Mouse (Mus musculus): Measurements from ENCODE around the gene Fchsd2. TPM values are rescaled to one million over a fixed set of nuclear protein-coding genes. Genes with fewer than 3 reads are reported as not detected.

The Fchsd2 gene
- polyA plus RNA-seq, 1 experiment from 2014 or later: 33.1 TPM

- Histone ChIP-seq H3K4me1 (ENCODE audit: control insufficient read depth, insufficient read depth, low read length) (peaks cover 6% of the 10 kb centered on the region; the same call in 1 of the 2 replicates), H3K9me3 (ENCODE audit: control insufficient read depth, low read depth, low read length) (no peaks in the 10 kb centered on the region), H3K36me3 (ENCODE audit: control insufficient read depth, insufficient read depth, low read length) (no peaks in the 10 kb centered on the region), H3K27ac (ENCODE audit: low read length) (peak within 1 kb of the TSS; percentile 66; the same call in 1 of the 2 replicates), H3K4me2 (replicated peaks; ENCODE audit: low read depth, low read length) (peak within 1 kb of the TSS; percentile 92), H3K9ac (replicated peaks; ENCODE audit: low read depth, low read length) (peak within 1 kb of the TSS; percentile 53), H3K27me3 (ENCODE audit: control insufficient read depth, insufficient read depth, low read length) (no peaks in the 10 kb centered on the region), H3K4me3 (ENCODE audit: low read depth, low read length) (peak within 1 kb of the TSS; percentile 74)
- WGBS: under 1% methylated on average over 39 of the region's 39 CpGs
- peak; percentile 97 for ATAC-seq (ENCODE audit: insufficient number of reproducible peaks, insufficient read depth, low FRiP score, low read depth)
Measured at GRCm38 (mm10) chr7:101301881-101302456, 209.3 kb downstream of the Fchsd2 start, which contains the start of gene Atg16l2. TSS of gene Atg16l2 (minus strand) at chr7:101302251.

- H3K9ac ChIP-seq (replicated peaks; ENCODE audit: low read depth, low read length): no peak overlapping the region
- WGBS: 28% methylated on average over 7 of the region's 7 CpGs
- peaks cover 5% of the 10 kb centered on the region; the same call in 1 of the 2 replicates for H3K4me1 ChIP-seq (ENCODE audit: control insufficient read depth, insufficient read depth, low read length)
- H3K4me2 ChIP-seq (replicated peaks; ENCODE audit: low read depth, low read length): peak overlapping the region; percentile 92
- H3K4me3 ChIP-seq (ENCODE audit: low read depth, low read length): peak overlapping the region; percentile 74
- H3K36me3 ChIP-seq (ENCODE audit: control insufficient read depth, insufficient read depth, low read length): no peaks in the 10 kb centered on the region
- no peaks in the 10 kb centered on the region for H3K9me3 ChIP-seq (ENCODE audit: control insufficient read depth, low read depth, low read length)
- no peak for ATAC-seq (ENCODE audit: insufficient number of reproducible peaks, insufficient read depth, low FRiP score, low read depth)
- peak overlapping the region; percentile 35; the same call in 1 of the 2 replicates for H3K27ac ChIP-seq (ENCODE audit: low read length)
- H3K27me3 ChIP-seq (ENCODE audit: control insufficient read depth, insufficient read depth, low read length): no peaks in the 10 kb centered on the region
Measured at GRCm38 (mm10) chr7:101302691-101303090, 210.0 kb downstream of the Fchsd2 start.

GRCm38 (mm10) chr7:101306841-101307240 lies 214.2 kb downstream of the Fchsd2 start:
- 32% methylated on average over 2 of the region's 2 CpGs for WGBS
- no peaks in the 10 kb centered on the region for H3K27me3 ChIP-seq (ENCODE audit: control insufficient read depth, insufficient read depth, low read length)
- no peak for ATAC-seq (ENCODE audit: insufficient number of reproducible peaks, insufficient read depth, low FRiP score, low read depth)

GRCm38 (mm10) chr7:101309985-101310326 lies 217.3 kb downstream of the Fchsd2 start:
- Histone ChIP-seq H3K27ac (ENCODE audit: low read length) (peak overlapping the region; percentile 90; the same call in 1 of the 2 replicates), H3K4me2 (replicated peaks; ENCODE audit: low read depth, low read length) (peak overlapping the region; percentile 52), H3K4me1 (ENCODE audit: control insufficient read depth, insufficient read depth, low read length) (no peaks in the 10 kb centered on the region), H3K4me3 (ENCODE audit: low read depth, low read length) (peak overlapping the region; percentile 47), H3K9ac (replicated peaks; ENCODE audit: low read depth, low read length) (no peak overlapping the region), H3K36me3 (ENCODE audit: control insufficient read depth, insufficient read depth, low read length) (no peaks in the 10 kb centered on the region), H3K9me3 (ENCODE audit: control insufficient read depth, low read depth, low read length) (no peaks in the 10 kb centered on the region), H3K27me3 (ENCODE audit: control insufficient read depth, insufficient read depth, low read length) (no peaks in the 10 kb centered on the region)
- 37% methylated on average over 5 of the region's 5 CpGs for WGBS
- ATAC-seq (ENCODE audit: insufficient number of reproducible peaks, insufficient read depth, low FRiP score, low read depth): peak; percentile 1; the same call in 1 of the 2 replicates

More at GRCm38 (mm10) chr7:101306841-101307240, 214.2 kb downstream of the Fchsd2 start:
- no peak overlapping the region for H3K9ac ChIP-seq (replicated peaks; ENCODE audit: low read depth, low read length)
- H3K4me2 ChIP-seq (replicated peaks; ENCODE audit: low read depth, low read length): no peak overlapping the region
- H3K4me3 ChIP-seq (ENCODE audit: low read depth, low read length): no peak overlapping the region
- no peaks in the 10 kb centered on the region for H3K4me1 ChIP-seq (ENCODE audit: control insufficient read depth, insufficient read depth, low read length)
- H3K9me3 ChIP-seq (ENCODE audit: control insufficient read depth, low read depth, low read length): no peaks in the 10 kb centered on the region
- no peak overlapping the region for H3K27ac ChIP-seq (ENCODE audit: low read length)
- H3K36me3 ChIP-seq (ENCODE audit: control insufficient read depth, insufficient read depth, low read length): no peaks in the 10 kb centered on the region

GRCm38 (mm10) chr7:101310327-101311028 lies 217.8 kb downstream of the Fchsd2 start:
- H3K9ac ChIP-seq (replicated peaks; ENCODE audit: low read depth, low read length): no peak overlapping the region; the same call in 1 of the 2 replicates
- under 1% methylated on average over 43 of the region's 43 CpGs for WGBS
- ATAC-seq (ENCODE audit: insufficient number of reproducible peaks, insufficient read depth, low FRiP score, low read depth): peak; percentile 96
- H3K9me3 ChIP-seq (ENCODE audit: control insufficient read depth, low read depth, low read length): no peaks in the 10 kb centered on the region
- H3K4me2 ChIP-seq (replicated peaks; ENCODE audit: low read depth, low read length): peak overlapping the region; percentile 52
- H3K4me3 ChIP-seq (ENCODE audit: low read depth, low read length): peak overlapping the region; percentile 47
- H3K4me1 ChIP-seq (ENCODE audit: control insufficient read depth, insufficient read depth, low read length): no peaks in the 10 kb centered on the region
- H3K27ac ChIP-seq (ENCODE audit: low read length): peak overlapping the region; percentile 90
- H3K27me3 ChIP-seq (ENCODE audit: control insufficient read depth, insufficient read depth, low read length): no peaks in the 10 kb centered on the region
- no peaks in the 10 kb centered on the region for H3K36me3 ChIP-seq (ENCODE audit: control insufficient read depth, insufficient read depth, low read length)

- ATAC-seq (ENCODE audit: insufficient number of reproducible peaks, insufficient read depth, low FRiP score, low read depth): no peak
- H3K9me3 ChIP-seq (ENCODE audit: control insufficient read depth, low read depth, low read length): no peaks in the 10 kb centered on the region
- H3K4me2 ChIP-seq (replicated peaks; ENCODE audit: low read depth, low read length): peak overlapping the region; percentile 52
- H3K27ac ChIP-seq (ENCODE audit: low read length): no peak overlapping the region
- H3K27me3 ChIP-seq (ENCODE audit: control insufficient read depth, insufficient read depth, low read length): no peaks in the 10 kb centered on the region
- 32% methylated on average over 2 of the region's 2 CpGs for WGBS
- no peaks in the 10 kb centered on the region for H3K4me1 ChIP-seq (ENCODE audit: control insufficient read depth, insufficient read depth, low read length)
- no peak overlapping the region for H3K9ac ChIP-seq (replicated peaks; ENCODE audit: low read depth, low read length)
- no peaks in the 10 kb centered on the region for H3K36me3 ChIP-seq (ENCODE audit: control insufficient read depth, insufficient read depth, low read length)
- H3K4me3 ChIP-seq (ENCODE audit: low read depth, low read length): peak overlapping the region; percentile 47; the same call in 1 of the 2 replicates
Measured at GRCm38 (mm10) chr7:101311061-101311460, 218.4 kb downstream of the Fchsd2 start.

GRCm38 (mm10) chr7:101313033-101313432 lies 220.4 kb downstream of the Fchsd2 start:
- no peaks in the 10 kb centered on the region for H3K9me3 ChIP-seq (ENCODE audit: control insufficient read depth, low read depth, low read length)
- ATAC-seq (ENCODE audit: insufficient number of reproducible peaks, insufficient read depth, low FRiP score, low read depth): no peak
- H3K4me3 ChIP-seq (ENCODE audit: low read depth, low read length): no peak overlapping the region
- H3K9ac ChIP-seq (replicated peaks; ENCODE audit: low read depth, low read length): no peak overlapping the region
- no peak overlapping the region for H3K4me2 ChIP-seq (replicated peaks; ENCODE audit: low read depth, low read length)
- no peaks in the 10 kb centered on the region for H3K27me3 ChIP-seq (ENCODE audit: control insufficient read depth, insufficient read depth, low read length)
- WGBS: 69% methylated on average over 3 of the region's 3 CpGs
- H3K36me3 ChIP-seq (ENCODE audit: control insufficient read depth, insufficient read depth, low read length): no peaks in the 10 kb centered on the region
- 0 out of 2 replicates have a peak, but pooled peaks cover 3% of the 10 kb centered on the region for H3K4me1 ChIP-seq (ENCODE audit: control insufficient read depth, insufficient read depth, low read length)
- H3K27ac ChIP-seq (ENCODE audit: low read length): no peak overlapping the region

GRCm38 (mm10) chr7:101314396-101314795 lies 221.7 kb downstream of the Fchsd2 start:
- H3K27ac ChIP-seq (ENCODE audit: low read length): no peak overlapping the region
- no peak for ATAC-seq (ENCODE audit: insufficient number of reproducible peaks, insufficient read depth, low FRiP score, low read depth)
- no peak overlapping the region for H3K9ac ChIP-seq (replicated peaks; ENCODE audit: low read depth, low read length)
- H3K4me1 ChIP-seq (ENCODE audit: control insufficient read depth, insufficient read depth, low read length): 0 out of 2 replicates have a peak, but pooled peaks cover 3% of the 10 kb centered on the region
- no peaks in the 10 kb centered on the region for H3K36me3 ChIP-seq (ENCODE audit: control insufficient read depth, insufficient read depth, low read length)
- 69% methylated on average over 5 of the region's 5 CpGs for WGBS
- no peaks in the 10 kb centered on the region for H3K9me3 ChIP-seq (ENCODE audit: control insufficient read depth, low read depth, low read length)
- H3K4me3 ChIP-seq (ENCODE audit: low read depth, low read length): no peak overlapping the region
- no peak overlapping the region for H3K4me2 ChIP-seq (replicated peaks; ENCODE audit: low read depth, low read length)
- H3K27me3 ChIP-seq (ENCODE audit: control insufficient read depth, insufficient read depth, low read length): no peaks in the 10 kb centered on the region

Measured in stomach, embryonic 14.5 days (tissue).